Mouse (Mus musculus): ENCODE data around the gene Agpat3. TPM values are rescaled to one million over a fixed set of nuclear protein-coding genes. Genes with fewer than 3 reads are reported as not detected.

Agpat3 gene
- polyA plus RNA-seq, 1 experiment: 21.4 TPM

GRCm38 (mm10) chr10:78316228-78317087 is 35.8 kb downstream of the Agpat3 start:
- Histone ChIP-seq H3K4me1 (ENCODE audit: control insufficient read depth, insufficient read depth, low read length) (no peaks in the 10 kb centered on the region), H3K4me3 (replicated peaks; ENCODE audit: control insufficient read depth, low read depth, low read length) (no peak overlapping the region), H3K27ac (ENCODE audit: control insufficient read depth, insufficient read depth, low read depth, low read length, poor library complexity) (no peak overlapping the region)
- TF ChIP-seq POLR2A (IDR thresholded peaks at IDR 0.05; ENCODE audit: borderline replicate concordance, control insufficient read depth, low read depth, low read length): no peak
- TF ChIP-seq CTCF (IDR thresholded peaks at IDR 0.05; ENCODE audit: control insufficient read depth, insufficient read depth, low read length): no peak
- 87% methylated on average over 15 of the region's 15 CpGs for WGBS

- 23% methylated on average over 1 of the region's 1 CpGs for WGBS
- no peaks in the 10 kb centered on the region for H3K4me1 ChIP-seq (ENCODE audit: control insufficient read depth, insufficient read depth, low read length)
- no peak overlapping the region for H3K4me3 ChIP-seq (replicated peaks; ENCODE audit: control insufficient read depth, low read depth, low read length)
- no peak for TF ChIP-seq CTCF (IDR thresholded peaks at IDR 0.05; ENCODE audit: control insufficient read depth, insufficient read depth, low read length)
- TF ChIP-seq POLR2A (IDR thresholded peaks at IDR 0.05; ENCODE audit: borderline replicate concordance, control insufficient read depth, low read depth, low read length): no peak
- no peak overlapping the region for H3K27ac ChIP-seq (ENCODE audit: control insufficient read depth, insufficient read depth, low read depth, low read length, poor library complexity)
Measured at GRCm38 (mm10) chr10:78315145-78315544, 37.1 kb downstream of the Agpat3 start.

GRCm38 (mm10) chr10:78311886-78312635 is 40.2 kb downstream of the Agpat3 start:
- H3K4me1 ChIP-seq (ENCODE audit: control insufficient read depth, insufficient read depth, low read length): no peaks in the 10 kb centered on the region
- H3K4me3 ChIP-seq (replicated peaks; ENCODE audit: control insufficient read depth, low read depth, low read length): no peak overlapping the region
- H3K27ac ChIP-seq (ENCODE audit: control insufficient read depth, insufficient read depth, low read depth, low read length, poor library complexity): no peak overlapping the region; the same call in 1 of the 2 replicates
- TF ChIP-seq CTCF (IDR thresholded peaks at IDR 0.05; ENCODE audit: control insufficient read depth, insufficient read depth, low read length) (no peak), POLR2A (IDR thresholded peaks at IDR 0.05; ENCODE audit: borderline replicate concordance, control insufficient read depth, low read depth, low read length) (no peak)
- WGBS: 87% methylated on average over 13 of the region's 13 CpGs

DNA sequence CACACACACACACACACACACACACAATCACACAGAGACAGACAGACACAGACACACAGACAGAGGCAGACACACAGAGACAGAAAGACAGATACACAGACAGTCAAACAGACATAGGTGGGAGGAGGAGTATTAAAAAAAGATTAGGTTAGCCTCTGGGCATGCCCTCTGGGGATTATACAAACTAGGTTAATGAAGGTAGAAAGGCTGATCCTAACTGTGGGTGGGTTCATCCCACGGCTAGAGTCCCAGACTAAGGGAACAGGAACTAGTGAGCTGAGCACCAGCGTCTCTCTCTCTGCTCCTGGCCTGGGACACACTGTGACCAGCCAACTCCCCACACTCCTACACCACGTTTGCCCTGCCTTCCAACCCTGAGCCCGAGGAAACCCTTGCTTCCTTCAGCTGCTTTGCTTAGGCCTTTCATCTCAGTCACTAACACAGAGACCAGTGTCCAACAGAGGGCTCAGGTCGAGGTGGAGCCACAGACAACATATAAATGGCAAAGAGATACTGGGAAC is 41.5 kb downstream of the Agpat3 start:
- 41% methylated on average over 5 of the region's 5 CpGs for WGBS
- no peak for TF ChIP-seq POLR2A (IDR thresholded peaks at IDR 0.05; ENCODE audit: borderline replicate concordance, control insufficient read depth, low read depth, low read length)
- no peak for TF ChIP-seq CTCF (IDR thresholded peaks at IDR 0.05; ENCODE audit: control insufficient read depth, insufficient read depth, low read length)
- H3K4me3 ChIP-seq (replicated peaks; ENCODE audit: control insufficient read depth, low read depth, low read length): no peak overlapping the region
- no peak overlapping the region for H3K27ac ChIP-seq (ENCODE audit: control insufficient read depth, insufficient read depth, low read depth, low read length, poor library complexity)
- no peaks in the 10 kb centered on the region for H3K4me1 ChIP-seq (ENCODE audit: control insufficient read depth, insufficient read depth, low read length)

- H3K4me1 ChIP-seq (ENCODE audit: control insufficient read depth, insufficient read depth, low read length): peaks cover 1% of the 10 kb centered on the region
- no peak overlapping the region for H3K4me3 ChIP-seq (replicated peaks; ENCODE audit: control insufficient read depth, low read depth, low read length)
- WGBS: 65% methylated on average over 2 of the region's 2 CpGs
- no peak overlapping the region for H3K27ac ChIP-seq (ENCODE audit: control insufficient read depth, insufficient read depth, low read depth, low read length, poor library complexity)
- no peak for TF ChIP-seq CTCF (IDR thresholded peaks at IDR 0.05; ENCODE audit: control insufficient read depth, insufficient read depth, low read length)
- TF ChIP-seq POLR2A (IDR thresholded peaks at IDR 0.05; ENCODE audit: borderline replicate concordance, control insufficient read depth, low read depth, low read length): no peak
Measured at GRCm38 (mm10) chr10:78308617-78309016, 43.7 kb downstream of the Agpat3 start.

DNA sequence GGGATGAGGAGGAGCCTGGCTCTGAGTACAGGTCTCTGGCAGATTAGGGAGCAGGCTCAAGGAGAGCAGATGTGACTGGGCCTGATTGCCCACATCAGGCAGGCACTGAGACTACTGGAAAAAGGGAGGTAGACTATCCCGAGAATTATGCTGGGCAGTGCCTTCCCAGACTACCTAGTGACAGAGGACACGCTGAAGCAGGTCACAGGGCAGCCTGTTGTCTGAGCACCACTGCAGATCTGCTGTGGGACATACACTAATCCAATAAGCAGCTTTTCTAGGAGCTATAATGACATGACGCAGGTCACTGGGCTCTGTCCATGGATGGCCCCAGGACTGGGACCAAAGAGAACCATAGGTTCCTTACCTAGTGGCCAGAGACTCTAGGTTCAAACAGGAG is 44.9 kb downstream of the Agpat3 start:
- no peak for TF ChIP-seq POLR2A (IDR thresholded peaks at IDR 0.05; ENCODE audit: borderline replicate concordance, control insufficient read depth, low read depth, low read length)
- TF ChIP-seq CTCF (IDR thresholded peaks at IDR 0.05; ENCODE audit: control insufficient read depth, insufficient read depth, low read length): no peak
- H3K4me3 ChIP-seq (replicated peaks; ENCODE audit: control insufficient read depth, low read depth, low read length): no peak overlapping the region
- H3K27ac ChIP-seq (ENCODE audit: control insufficient read depth, insufficient read depth, low read depth, low read length, poor library complexity): no peak overlapping the region
- H3K4me1 ChIP-seq (ENCODE audit: control insufficient read depth, insufficient read depth, low read length): peaks cover 2% of the 10 kb centered on the region
- 85% methylated on average over 3 of the region's 3 CpGs for WGBS

GRCm38 (mm10) chr10:78306027-78306426 is 46.3 kb downstream of the Agpat3 start:
- no peak overlapping the region for H3K27ac ChIP-seq (ENCODE audit: control insufficient read depth, insufficient read depth, low read depth, low read length, poor library complexity)
- no peak overlapping the region for H3K4me3 ChIP-seq (replicated peaks; ENCODE audit: control insufficient read depth, low read depth, low read length)
- WGBS: 73% methylated on average over 4 of the region's 4 CpGs
- H3K4me1 ChIP-seq (ENCODE audit: control insufficient read depth, insufficient read depth, low read length): peaks cover 2% of the 10 kb centered on the region
- no peak for TF ChIP-seq POLR2A (IDR thresholded peaks at IDR 0.05; ENCODE audit: borderline replicate concordance, control insufficient read depth, low read depth, low read length)
- no peak for TF ChIP-seq CTCF (IDR thresholded peaks at IDR 0.05; ENCODE audit: control insufficient read depth, insufficient read depth, low read length)

- peaks cover 2% of the 10 kb centered on the region for H3K4me1 ChIP-seq (ENCODE audit: control insufficient read depth, insufficient read depth, low read length)
- 70% methylated on average over 3 of the region's 3 CpGs for WGBS
Measured at GRCm38 (mm10) chr10:78304996-78305395, 47.3 kb downstream of the Agpat3 start.

More at GRCm38 (mm10) chr10:78304996-78305395, 47.3 kb downstream of the Agpat3 start:
- H3K27ac ChIP-seq (ENCODE audit: control insufficient read depth, insufficient read depth, low read depth, low read length, poor library complexity): no peak overlapping the region
- no peak for TF ChIP-seq CTCF (IDR thresholded peaks at IDR 0.05; ENCODE audit: control insufficient read depth, insufficient read depth, low read length)
- TF ChIP-seq POLR2A (IDR thresholded peaks at IDR 0.05; ENCODE audit: borderline replicate concordance, control insufficient read depth, low read depth, low read length): no peak
- no peak overlapping the region for H3K4me3 ChIP-seq (replicated peaks; ENCODE audit: control insufficient read depth, low read depth, low read length)
